Mouse (Mus musculus) fibroblast of lung, adult 2 months (primary cell): ENCODE measurements around the gene Wdr41.

Experiments
- DNase-seq: peaks from one replicate; pipeline ENCODE4 v3.0.0-alpha.2; 2011; ENCODE audit warnings: low read depth

Gene Wdr41

DNA sequence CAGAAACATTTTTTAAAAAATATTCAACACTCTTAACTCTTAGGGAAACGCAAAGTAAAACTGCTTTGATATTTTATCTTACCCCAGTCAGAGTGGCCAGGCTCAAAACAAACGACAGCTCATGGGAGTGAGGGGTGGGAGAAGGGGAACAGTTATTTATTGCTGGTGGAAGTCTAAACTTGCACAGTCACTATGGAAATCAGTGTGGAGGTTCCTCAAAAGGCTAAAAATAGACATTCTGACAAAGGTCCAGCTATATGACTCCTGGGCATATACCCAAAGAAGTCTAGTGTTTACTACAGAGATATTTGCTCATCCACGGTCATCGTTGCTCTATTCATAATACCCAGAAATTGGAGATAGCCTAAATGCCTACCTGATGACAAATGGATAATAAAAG is 62.1 kb downstream of the Wdr41 start:
- DNase-seq = no peak

DNA sequence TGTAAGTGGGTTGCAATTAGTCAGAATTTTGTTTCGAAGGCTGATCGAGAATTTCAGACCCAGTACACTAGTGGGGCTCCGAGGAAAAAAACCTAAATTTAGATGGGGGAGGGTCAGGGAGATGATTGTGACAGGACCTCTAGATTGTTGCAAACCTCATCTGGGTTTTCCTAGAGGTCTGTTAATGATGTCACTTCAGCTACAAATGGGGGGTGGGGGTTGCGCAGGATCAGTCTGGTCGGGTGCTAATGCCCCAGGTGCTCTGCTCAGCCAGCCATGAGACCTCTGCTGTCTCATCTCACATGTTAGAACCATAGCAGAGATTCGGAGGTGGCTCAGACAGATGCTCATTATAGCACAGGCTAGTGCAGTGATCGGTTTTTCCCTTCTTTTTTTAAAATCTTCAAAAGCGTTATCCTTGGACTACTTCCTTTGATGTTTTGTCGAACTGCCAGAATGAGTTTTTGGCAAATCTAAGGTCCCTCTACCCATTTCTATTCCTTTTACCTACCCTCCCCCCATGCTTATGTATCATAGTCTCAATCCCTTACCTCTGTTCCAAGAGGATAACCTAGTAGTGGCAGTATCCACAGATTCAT is 64.1 kb downstream of the Wdr41 start:
- no peak for DNase-seq

DNA sequence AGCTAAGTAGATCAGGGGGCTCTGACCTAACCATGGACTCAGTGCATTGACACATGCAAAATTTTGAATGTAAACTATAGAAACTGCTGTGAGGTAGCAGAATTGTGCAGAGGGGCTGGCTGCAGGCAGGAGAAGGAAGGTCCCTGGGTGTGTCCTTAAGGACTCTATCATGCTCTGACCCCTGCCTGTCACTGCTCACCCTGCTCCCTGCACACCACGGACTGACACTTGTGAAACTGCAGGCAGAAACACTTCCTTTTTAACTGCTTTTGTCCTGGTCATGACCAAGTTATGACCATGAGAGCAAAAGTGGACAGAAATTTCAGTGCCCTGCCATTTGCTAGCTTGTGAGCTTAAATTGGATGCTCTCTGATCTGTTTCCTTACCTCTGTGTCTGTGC is 68.0 kb downstream of the Wdr41 start:
- DNase-seq = no peak

DNA sequence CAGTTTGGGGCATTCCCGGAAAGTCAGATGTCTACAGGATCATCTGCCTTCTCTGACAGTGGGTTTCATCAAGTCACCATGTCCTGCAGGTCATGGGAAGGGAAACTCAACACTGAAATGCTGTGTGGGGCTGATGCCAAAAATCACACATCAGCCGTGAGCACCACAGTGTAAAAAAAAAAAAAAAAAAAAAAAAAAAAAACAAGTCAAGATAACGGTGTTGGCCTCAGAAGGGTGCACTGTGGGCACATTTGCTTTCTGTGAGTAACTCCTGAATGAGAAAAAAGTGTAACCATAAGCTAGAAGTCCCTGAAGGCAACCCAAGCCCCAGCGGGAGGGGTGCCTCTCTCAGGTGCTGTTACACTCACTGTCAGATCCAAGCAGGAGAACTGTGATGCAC is 74.3 kb downstream of the Wdr41 start:
- no peak for DNase-seq

DNA sequence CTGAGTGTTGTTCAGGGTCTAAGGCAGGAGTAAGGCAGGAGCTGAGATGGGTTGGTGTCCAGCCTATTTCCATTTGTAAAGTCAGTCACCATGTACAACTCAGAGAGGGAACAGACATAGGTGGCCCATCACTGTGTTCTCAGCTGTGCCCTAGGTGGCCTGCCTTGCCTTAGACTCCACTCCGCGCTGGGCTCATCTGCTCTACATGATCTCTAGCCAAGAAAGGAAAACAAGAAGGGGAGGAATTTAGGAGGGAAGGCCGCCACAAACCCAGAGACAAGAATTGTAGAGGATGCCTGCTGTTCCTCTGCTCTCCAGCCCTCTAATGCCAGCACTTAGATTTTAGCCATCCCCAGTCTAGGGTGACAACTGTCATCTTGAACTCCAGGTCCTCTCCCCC is 76.3 kb downstream of the Wdr41 start:
- DNase-seq = no peak

DNA sequence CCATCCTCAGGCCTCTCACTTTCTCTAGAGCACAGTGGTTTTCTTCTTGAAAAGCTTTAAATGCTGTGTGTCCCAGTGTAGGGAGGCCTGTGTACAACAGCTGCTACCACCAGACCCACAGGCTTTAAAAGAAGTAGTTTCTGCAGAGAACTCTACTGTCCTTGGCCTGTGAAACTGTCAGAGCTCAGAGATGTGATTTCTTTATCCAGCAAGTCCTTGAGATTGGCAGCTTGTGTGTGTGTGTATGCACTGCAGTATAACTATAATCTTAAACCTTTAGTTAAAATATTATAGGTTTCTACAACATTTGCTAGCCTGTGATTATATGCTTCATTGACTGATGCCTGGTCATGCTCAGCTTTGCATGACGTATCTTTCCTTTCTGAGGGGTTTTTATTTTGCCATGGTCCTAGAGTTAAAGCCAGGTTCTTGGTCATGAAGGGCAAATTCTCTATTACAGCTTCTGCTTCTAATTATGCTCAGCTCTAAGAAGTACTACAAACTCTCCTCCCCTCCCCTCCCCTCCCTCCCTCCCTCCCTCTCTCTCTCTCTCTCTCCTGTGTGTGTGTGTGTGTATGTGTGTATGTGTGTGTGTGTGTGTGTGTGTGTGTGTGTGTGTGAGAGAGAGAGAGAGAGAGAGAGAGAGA is 79.7 kb downstream of the Wdr41 start:
- DNase-seq = no peak

DNA sequence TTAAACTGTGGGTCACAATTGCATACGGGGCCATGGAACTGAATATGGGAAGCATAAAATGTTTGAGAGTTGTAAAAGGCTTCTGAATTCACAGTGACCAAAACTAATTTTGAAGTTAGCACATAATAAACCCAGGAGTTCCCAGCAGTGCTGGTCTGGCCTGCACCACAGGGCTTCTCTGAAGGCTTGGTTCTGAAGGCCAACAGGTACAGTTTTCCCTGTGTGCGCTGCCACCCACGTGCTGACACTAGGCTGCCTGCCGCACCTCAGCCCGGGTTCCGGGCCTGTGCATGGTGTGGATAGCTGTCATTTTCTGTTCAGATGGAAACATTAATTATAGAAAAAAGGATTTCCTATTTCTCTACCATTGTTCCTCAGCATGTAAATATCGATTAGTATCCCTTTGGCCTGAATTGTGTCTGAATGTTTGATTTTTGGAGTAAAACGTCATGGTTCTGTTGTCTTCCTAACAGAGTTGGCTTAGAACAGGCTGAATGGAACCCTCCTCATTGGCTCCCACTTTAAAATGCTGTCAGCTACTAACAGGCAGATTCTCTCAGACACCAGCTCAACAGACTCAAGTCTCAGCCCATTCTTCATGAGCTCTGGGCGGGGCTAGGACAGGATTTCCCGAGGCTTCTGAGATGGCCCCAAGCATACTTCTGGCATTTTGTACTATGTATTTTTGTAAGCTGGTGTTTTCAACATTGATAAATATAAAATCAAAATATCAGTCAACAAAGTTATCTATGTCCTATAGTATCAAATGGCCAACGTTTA is 80.5 kb downstream of the Wdr41 start:
- no peak for DNase-seq

DNA sequence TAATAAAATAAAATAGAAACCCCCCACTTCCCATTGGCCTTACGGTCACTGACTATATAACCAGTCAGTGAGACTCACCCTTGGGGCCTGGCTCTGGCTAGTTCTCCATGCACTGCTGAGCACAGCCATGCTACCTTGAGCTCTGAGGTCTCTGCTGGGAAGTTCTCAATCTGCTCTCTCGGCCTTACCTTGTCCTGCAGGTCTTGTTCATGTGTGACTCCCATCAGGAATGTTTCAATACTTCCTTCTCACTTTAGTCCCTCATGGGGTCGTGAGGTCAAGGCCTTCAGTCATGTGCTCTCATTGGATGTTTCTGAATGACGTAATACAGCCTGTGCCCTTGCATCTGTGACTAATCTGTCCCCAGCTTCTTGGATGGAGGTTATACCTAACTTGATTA is 82.7 kb downstream of the Wdr41 start:
- no peak for DNase-seq

DNA sequence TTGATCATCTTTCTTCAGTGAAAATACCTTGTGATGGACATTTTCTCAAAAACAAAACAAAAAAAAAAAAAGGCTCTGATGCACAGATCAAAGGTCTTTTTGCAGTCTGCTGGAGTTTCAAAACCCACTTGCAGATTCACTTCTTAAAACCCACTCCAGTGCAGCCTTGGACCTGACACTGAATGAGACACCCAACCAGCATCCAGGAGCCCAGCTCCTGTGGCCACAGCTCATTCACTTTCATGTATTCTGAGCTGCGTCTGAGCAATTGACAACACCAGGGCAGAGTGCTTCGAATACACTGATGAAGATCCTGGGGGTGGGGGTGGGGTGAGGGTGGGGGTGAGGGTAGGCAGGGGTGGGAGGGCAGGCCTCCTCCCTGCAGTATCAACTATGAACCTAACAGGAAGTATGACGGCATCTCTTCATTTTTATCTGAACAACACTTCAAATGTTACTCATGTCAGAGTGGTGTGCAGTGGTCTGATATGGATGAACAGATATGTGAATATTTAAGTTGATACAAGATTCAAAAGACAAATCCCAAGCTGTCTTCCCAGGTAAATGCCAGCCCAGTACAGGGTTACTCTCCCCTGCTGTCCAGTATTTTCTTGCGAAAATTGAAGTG is 87.4 kb downstream of the Wdr41 start:
- DNase-seq = no peak

DNA sequence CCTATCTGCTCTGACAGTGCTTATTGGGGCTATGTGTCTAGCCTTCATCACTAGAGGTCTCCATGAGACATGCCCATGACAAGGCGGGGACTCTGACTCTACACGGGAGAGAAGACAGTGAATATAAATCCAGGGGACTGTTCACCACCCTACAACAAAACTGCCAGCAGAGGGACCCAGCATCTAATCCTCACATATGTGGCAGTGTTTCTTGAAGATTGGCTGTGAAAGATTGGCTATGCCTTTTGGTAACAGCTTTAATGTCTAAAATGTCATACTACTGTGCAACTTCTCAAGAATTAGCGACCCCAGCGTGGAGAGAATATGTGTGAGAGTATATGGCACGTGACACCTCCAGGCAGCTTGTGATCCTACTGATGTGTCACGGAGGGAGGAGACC is 91.7 kb downstream of the Wdr41 start:
- DNase-seq = peak; percentile 15

DNA sequence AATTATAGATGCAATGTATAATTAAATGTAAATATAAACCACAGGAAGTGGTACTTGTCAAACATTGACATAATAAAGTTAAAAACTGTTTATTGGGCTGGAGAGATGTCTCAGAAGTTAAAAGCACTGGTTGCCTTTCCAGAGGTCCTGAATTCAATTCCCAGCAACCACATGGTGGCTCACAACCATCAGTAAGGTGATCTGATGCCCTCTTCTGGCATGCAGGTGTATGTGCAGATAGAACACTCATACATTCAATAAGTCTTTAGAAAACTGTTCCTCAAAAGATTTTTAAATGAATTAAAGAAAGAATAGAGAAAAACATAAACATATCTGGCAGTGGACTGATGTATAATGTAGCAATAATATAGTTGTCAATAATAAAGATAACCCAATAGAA is 94.1 kb downstream of the Wdr41 start:
- no peak for DNase-seq
